Mouse (Mus musculus): ENCODE results near the gene Trappc1. TPM values are rescaled to one million over a fixed set of nuclear protein-coding genes. Genes with fewer than 3 reads are reported as not detected.

Trappc1 gene
- polyA plus RNA-seq, 1 experiment from 2014 or later: 159 TPM

DNA sequence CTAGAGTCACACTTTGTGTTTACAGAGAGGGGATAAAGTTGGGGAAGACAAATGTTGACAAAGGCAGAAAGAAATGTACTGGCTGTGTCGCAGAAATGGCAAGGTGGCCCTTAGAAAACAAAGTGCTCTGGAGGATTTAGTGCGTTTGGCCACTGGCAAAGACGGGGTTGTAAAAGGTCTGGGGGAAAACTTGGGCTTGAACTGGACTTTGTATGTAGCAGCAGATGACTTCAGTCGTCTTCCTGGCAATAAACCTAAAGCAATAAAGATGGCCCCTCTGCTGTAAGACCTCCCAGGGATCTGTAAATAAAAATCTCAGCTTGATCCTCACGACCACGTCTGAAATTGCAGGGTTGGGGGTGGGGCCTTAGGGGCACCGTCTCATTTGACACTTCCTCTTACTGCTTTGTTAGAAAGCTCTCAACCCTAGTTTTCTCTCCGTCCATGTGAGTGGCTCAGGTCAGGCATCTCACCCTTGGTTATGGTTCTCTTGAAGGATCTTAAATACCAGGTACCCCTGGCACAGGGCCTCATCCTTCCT is 9.0 kb downstream of the Trappc1 start:
- H3K4me1 ChIP-seq: peaks cover 24% of the 10 kb centered on the region
- H3K9me3 ChIP-seq: 0 out of 2 replicates have a peak, but pooled peaks cover 4% of the 10 kb centered on the region
- peak overlapping the region; percentile 86 for H3K27ac ChIP-seq (replicated peaks)
- peak overlapping the region; percentile 67 for H3K4me3 ChIP-seq
- peaks cover 45% of the 10 kb centered on the region for H3K27me3 ChIP-seq (replicated peaks; ENCODE audit: low read depth, poor library complexity, severe bottlenecking)
- H3K36me3 ChIP-seq (replicated peaks): no peaks in the 10 kb centered on the region
- DNase-seq (ENCODE audit: low spot score): no peak
- WGBS: 31% methylated on average over 8 of the region's 8 CpGs

DNA sequence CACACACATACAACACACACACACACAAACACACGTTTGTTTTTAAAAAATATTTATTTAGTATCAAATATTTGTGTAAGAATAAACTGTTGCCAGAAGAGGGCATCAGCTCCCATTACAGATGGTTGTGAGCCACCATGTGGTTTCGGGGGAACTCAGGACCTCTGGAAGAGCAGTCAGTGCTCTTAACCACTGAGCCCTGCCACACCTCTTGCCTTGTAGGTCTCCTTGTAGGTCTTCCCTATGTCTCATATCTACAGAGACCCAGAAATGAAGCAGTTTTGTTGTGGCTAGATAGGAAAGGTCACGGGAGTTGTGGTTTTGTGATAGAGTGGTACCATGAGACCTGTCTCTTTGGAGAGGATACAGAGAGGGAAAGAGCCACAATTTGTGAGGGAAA is 10.1 kb downstream of the Trappc1 start:
- Histone ChIP-seq H3K9me3 (0 out of 2 replicates have a peak, but pooled peaks cover 8% of the 10 kb centered on the region), H3K27ac (replicated peaks) (no peak overlapping the region), H3K27me3 (replicated peaks; ENCODE audit: low read depth, poor library complexity, severe bottlenecking) (peaks cover 44% of the 10 kb centered on the region), H3K36me3 (replicated peaks) (no peaks in the 10 kb centered on the region), H3K4me3 (0 out of 2 replicates have a peak overlapping the region, but pooled peaks have one; percentile 1), H3K4me1 (peaks cover 24% of the 10 kb centered on the region)
- no peak for DNase-seq (ENCODE audit: low spot score)
- WGBS: 69% methylated on average over 3 of the region's 3 CpGs

- peaks cover 44% of the 10 kb centered on the region for H3K27me3 ChIP-seq (replicated peaks; ENCODE audit: low read depth, poor library complexity, severe bottlenecking)
- no peak overlapping the region for H3K4me3 ChIP-seq
- no peaks in the 10 kb centered on the region for H3K36me3 ChIP-seq (replicated peaks)
- DNase-seq (ENCODE audit: low spot score): no peak
- 76% methylated on average over 4 of the region's 4 CpGs for WGBS
- peaks cover 24% of the 10 kb centered on the region for H3K4me1 ChIP-seq
- H3K9me3 ChIP-seq: 0 out of 2 replicates have a peak, but pooled peaks cover 8% of the 10 kb centered on the region
- H3K27ac ChIP-seq (replicated peaks): no peak overlapping the region
These were observed 11.0 kb downstream of the Trappc1 start for GRCm38 (mm10) chr11:69334796-69335195.

DNA sequence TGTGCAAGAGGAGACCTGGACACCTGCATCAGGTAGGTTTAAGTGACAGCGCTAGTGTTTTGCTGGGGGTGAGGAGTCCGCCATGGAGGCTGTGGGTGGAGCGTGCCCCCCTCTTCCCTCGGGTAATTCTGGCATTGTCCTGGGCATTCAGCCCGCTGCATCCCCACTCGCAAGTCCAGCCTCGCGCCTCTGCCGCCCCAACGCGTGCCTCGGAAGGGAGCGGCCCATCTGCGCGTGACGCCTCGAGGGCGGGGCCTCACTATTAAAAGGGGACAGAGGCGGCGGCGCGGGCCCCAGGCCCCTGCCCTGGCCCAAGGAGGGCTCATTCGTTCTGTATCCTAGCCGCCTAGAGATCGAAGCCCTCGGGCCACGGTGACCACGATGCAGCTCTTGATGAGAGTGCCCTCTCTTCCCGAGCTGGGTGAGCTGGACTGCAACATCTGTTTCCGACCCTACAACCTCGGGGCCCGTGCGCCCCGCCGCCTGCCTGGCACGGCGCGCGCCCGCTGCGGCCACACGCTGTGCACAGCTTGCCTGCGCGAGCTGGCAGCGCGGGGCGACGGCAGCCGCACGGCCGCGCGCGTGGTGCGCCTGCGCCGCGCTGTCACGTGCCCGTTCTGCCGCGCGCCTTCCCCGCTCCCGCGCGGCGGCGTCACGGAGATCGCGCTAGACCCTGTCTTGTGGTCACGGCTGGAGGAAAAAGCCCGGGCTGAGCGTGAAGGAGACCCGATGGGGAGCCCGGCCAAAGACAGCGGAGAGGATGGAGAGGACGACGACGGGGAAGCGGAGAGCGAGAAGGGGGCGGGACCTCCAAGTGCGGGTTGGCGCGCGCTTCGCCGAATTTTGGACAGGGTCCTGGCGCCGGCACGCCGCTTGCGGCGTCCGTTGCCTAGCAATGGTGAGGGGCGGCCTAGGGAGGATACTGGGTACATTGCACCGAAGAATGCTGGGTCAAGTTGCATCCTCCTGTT is 16.7 kb downstream of the Trappc1 start, which contains the start of gene Rnf227:
Rnf227 (plus strand) TSS at position 301 of the 971 bp plus-strand sequence.
- Histone ChIP-seq H3K4me3 (peak within 1 kb of the TSS; percentile 69), H3K4me1 (peaks cover 18% of the 10 kb centered on the region), H3K27ac (replicated peaks) (peak within 1 kb of the TSS; percentile 90), H3K9me3 (0 out of 2 replicates have a peak, but pooled peaks cover 8% of the 10 kb centered on the region), H3K27me3 (replicated peaks; ENCODE audit: low read depth, poor library complexity, severe bottlenecking) (peaks cover 31% of the 10 kb centered on the region), H3K36me3 (replicated peaks) (peaks cover 32% of the 10 kb centered on the region)
- 2% methylated on average over 99 of the region's 99 CpGs for WGBS
- DNase-seq (ENCODE audit: low spot score): peak; percentile 88

GRCm38 (mm10) chr11:69346441-69346840 is 22.7 kb downstream of the Trappc1 start:
- Histone ChIP-seq H3K36me3 (replicated peaks) (peaks cover 91% of the 10 kb centered on the region), H3K27ac (replicated peaks) (no peak overlapping the region), H3K27me3 (replicated peaks; ENCODE audit: low read depth, poor library complexity, severe bottlenecking) (peaks cover 2% of the 10 kb centered on the region; the same call in 1 of the 2 replicates), H3K4me1 (peaks cover 1% of the 10 kb centered on the region), H3K9me3 (no peaks in the 10 kb centered on the region), H3K4me3 (no peak overlapping the region)
- no peak for DNase-seq (ENCODE audit: low spot score)
- 90% methylated on average over 26 of the region's 26 CpGs for WGBS

- WGBS: 93% methylated on average over 5 of the region's 5 CpGs
- no peak overlapping the region for H3K27ac ChIP-seq (replicated peaks)
- no peak for DNase-seq (ENCODE audit: low spot score)
- no peak overlapping the region for H3K4me3 ChIP-seq
- H3K27me3 ChIP-seq (replicated peaks; ENCODE audit: low read depth, poor library complexity, severe bottlenecking): no peaks in the 10 kb centered on the region
- H3K9me3 ChIP-seq: no peaks in the 10 kb centered on the region
- peaks cover 100% of the 10 kb centered on the region for H3K36me3 ChIP-seq (replicated peaks)
- H3K4me1 ChIP-seq: peaks cover 4% of the 10 kb centered on the region
These were observed 32.8 kb downstream of the Trappc1 start for GRCm38 (mm10) chr11:69356544-69356943.

DNA sequence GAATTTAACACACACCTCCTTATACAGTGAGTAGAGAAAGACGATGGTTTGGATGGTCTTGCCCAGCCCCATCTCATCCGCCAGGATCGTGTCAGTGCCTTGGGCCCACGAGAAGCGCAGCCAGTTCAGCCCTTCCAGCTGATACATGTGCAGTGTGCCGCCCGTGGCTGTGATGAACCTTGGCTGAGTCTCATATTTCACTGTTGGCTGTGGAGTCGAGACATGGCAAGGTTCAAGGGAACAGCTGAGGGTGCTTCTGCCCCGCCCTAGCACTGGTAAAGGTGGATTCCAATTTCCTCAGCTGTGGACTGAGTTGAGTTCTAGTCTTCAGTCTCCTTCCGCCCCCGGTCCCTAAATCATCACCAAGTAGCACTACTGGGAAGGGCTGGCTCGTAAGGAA is 33.9 kb downstream of the Trappc1 start:
- no peak overlapping the region for H3K27ac ChIP-seq (replicated peaks)
- H3K36me3 ChIP-seq (replicated peaks): peaks cover 100% of the 10 kb centered on the region
- no peak overlapping the region for H3K4me3 ChIP-seq
- WGBS: 89% methylated on average over 12 of the region's 12 CpGs
- no peaks in the 10 kb centered on the region for H3K9me3 ChIP-seq
- no peaks in the 10 kb centered on the region for H3K27me3 ChIP-seq (replicated peaks; ENCODE audit: low read depth, poor library complexity, severe bottlenecking)
- H3K4me1 ChIP-seq: peaks cover 15% of the 10 kb centered on the region
- DNase-seq (ENCODE audit: low spot score): no peak

GRCm38 (mm10) chr11:69362021-69362420 is 38.2 kb downstream of the Trappc1 start:
- no peak overlapping the region for H3K4me3 ChIP-seq
- 68% methylated on average over 7 of the region's 7 CpGs for WGBS
- peaks cover 57% of the 10 kb centered on the region for H3K4me1 ChIP-seq
- no peaks in the 10 kb centered on the region for H3K27me3 ChIP-seq (replicated peaks; ENCODE audit: low read depth, poor library complexity, severe bottlenecking)
- peaks cover 75% of the 10 kb centered on the region for H3K36me3 ChIP-seq (replicated peaks)
- peak overlapping the region; percentile 49; the same call in 1 of the 2 replicates for H3K27ac ChIP-seq (replicated peaks)
- H3K9me3 ChIP-seq: no peaks in the 10 kb centered on the region
- DNase-seq (ENCODE audit: low spot score): peak; percentile 26

DNA sequence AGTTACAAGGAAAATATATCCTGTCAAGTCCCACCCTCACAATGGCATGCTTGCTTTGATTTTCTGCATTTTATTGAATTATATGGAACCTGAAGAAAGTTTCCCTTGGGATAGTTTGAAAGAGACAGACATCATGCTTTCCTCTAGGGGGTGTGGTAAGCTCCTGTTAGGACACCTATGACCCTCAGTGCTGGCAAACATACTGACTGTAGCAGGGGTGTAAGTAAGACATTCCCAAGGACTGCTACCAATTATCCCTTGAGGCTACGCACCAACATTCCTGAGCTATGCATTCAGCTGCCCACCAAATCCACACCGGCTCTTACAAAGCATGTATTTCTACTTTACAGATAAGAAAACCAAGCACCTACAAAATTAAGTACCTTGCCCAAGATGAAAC is 38.7 kb downstream of the Trappc1 start:
- no peak overlapping the region for H3K27ac ChIP-seq (replicated peaks)

DNA sequence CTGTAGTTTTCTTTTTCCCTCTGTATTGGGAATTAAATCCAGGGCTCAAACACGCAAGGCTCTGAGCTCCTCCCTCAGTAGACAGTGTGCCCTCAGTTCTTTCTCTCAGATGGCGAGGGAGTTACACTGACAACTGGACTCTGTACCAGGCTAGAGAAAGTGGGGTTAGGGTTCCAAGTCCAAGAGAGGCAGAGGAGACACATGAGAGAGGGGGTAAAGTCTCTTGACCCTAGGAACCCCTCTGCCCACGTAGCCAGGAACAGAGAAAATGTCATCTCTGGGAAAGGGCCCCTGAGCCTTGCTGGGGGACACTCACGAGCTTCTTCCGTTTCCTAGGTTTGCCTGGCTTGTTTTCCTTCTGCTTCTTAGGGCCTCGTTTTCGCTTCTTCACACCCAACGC is 40.6 kb downstream of the Trappc1 start:
- Histone ChIP-seq H3K4me1 (peaks cover 72% of the 10 kb centered on the region), H3K27ac (replicated peaks) (peak overlapping the region; percentile 100), H3K9me3 (no peaks in the 10 kb centered on the region), H3K36me3 (replicated peaks) (peaks cover 52% of the 10 kb centered on the region), H3K4me3 (peak overlapping the region; percentile 97; the same call in 1 of the 2 replicates), H3K27me3 (replicated peaks; ENCODE audit: low read depth, poor library complexity, severe bottlenecking) (no peaks in the 10 kb centered on the region)
- WGBS: 47% methylated on average over 8 of the region's 8 CpGs
- no peak for DNase-seq (ENCODE audit: low spot score)

More for the DNA sequence above, 38.7 kb downstream of the Trappc1 start:
- 47% methylated on average over 2 of the region's 2 CpGs for WGBS
- Histone ChIP-seq H3K4me1 (peaks cover 61% of the 10 kb centered on the region), H3K27me3 (replicated peaks; ENCODE audit: low read depth, poor library complexity, severe bottlenecking) (no peaks in the 10 kb centered on the region), H3K9me3 (no peaks in the 10 kb centered on the region), H3K4me3 (no peak overlapping the region), H3K36me3 (replicated peaks) (peaks cover 71% of the 10 kb centered on the region)
- peak; percentile 31 for DNase-seq (ENCODE audit: low spot score)

DNA sequence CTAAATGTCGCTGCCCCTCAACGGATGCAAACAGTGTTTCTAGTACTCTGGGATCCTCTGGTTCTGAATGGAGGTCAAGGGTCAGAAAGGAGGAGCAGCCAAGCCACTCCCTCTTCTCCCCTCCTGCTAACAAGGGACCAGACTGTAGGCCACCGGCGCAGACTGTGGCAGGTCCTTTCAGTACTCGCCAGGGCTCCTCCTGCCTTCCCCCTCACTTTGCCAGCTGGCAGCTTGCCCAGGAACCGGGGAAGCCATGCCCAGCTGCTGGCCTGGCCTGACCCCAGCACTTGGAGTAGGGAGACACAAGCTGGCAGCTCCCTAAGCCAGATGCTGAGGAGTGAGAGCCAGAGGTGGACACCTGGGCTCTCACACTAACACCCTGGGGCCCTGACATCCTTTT is 41.1 kb downstream of the Trappc1 start:
- 3% methylated on average over 6 of the region's 6 CpGs for WGBS
- peak overlapping the region; percentile 97 for H3K4me3 ChIP-seq
- H3K36me3 ChIP-seq (replicated peaks): peaks cover 47% of the 10 kb centered on the region
- DNase-seq (ENCODE audit: low spot score): peak; percentile 63
- no peaks in the 10 kb centered on the region for H3K9me3 ChIP-seq
- no peaks in the 10 kb centered on the region for H3K27me3 ChIP-seq (replicated peaks; ENCODE audit: low read depth, poor library complexity, severe bottlenecking)
- peaks cover 76% of the 10 kb centered on the region for H3K4me1 ChIP-seq
- peak overlapping the region; percentile 100 for H3K27ac ChIP-seq (replicated peaks)

GRCm38 (mm10) chr11:69365722-69366121 is 41.9 kb downstream of the Trappc1 start:
- peak overlapping the region; percentile 97 for H3K4me3 ChIP-seq
- no peak for DNase-seq (ENCODE audit: low spot score)
- peak overlapping the region; percentile 100 for H3K27ac ChIP-seq (replicated peaks)
- 22% methylated on average over 6 of the region's 6 CpGs for WGBS
- H3K4me1 ChIP-seq: peaks cover 84% of the 10 kb centered on the region
- no peaks in the 10 kb centered on the region for H3K27me3 ChIP-seq (replicated peaks; ENCODE audit: low read depth, poor library complexity, severe bottlenecking)
- H3K36me3 ChIP-seq (replicated peaks): peaks cover 38% of the 10 kb centered on the region
- no peaks in the 10 kb centered on the region for H3K9me3 ChIP-seq

Data from embryonic facial prominence, embryonic 10.5 days (tissue).